Mouse (Mus musculus) lung, postnatal 10 days (tissue): Measurements from ENCODE around the gene Zfp663.

Experiments used
- DNase-seq: peaks from one replicate; pipeline ENCODE4 v3.0.0; 2021

The Zfp663 gene

GRCm38 (mm10) chr2:165368496-165368895 is at the start of gene Zfp663:
Gene Zfp663, minus strand, starts transcription at chr2:165368729.
- DNase-seq, result no peak

DNA sequence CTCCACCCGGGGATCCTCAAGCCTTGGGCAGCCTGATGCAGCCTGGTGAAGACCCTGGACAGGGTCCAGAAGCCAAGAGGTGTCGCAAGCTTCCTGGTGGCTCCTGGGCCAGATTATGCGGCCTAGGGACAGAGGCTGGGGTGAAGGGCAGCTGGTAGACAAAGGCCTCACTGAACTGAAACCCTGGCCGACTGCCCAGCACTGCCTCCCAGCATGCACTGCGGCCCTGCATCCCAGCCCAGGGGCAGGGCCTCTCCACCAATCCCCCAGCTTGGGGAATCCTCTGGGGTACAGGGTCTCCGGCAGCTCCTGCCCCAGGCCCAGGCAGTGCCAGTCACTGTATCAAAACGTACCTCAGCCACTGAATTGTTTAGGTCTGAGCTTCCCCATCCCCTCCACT is 48.8 kb upstream of the Zfp663 start:
- peak; percentile 31 for DNase-seq

GRCm38 (mm10) chr2:165415795-165416194 is 47.3 kb upstream of the Zfp663 start:
- no peak for DNase-seq

GRCm38 (mm10) chr2:165415141-165415721 is 46.7 kb upstream of the Zfp663 start:
- DNase-seq, result no peak

DNA sequence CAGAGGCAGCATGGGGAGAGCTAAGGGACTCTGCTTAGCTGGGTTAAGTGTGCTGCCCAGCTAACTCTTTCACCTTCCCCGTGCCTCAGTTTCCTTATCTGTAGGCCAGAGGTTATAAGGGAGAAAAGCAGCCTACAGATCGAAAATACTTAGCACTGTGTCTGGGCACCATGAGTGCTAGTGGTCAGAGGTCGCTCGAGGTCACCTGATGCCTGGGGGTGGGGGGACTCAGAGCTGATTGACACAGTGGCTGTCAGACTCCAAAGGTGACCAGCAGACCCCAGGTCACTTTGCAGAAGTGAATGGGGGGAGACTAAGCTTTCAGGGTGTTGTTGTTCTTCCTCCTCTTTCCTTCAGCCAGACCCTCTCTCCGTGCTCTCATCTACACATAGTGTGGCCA is 45.8 kb upstream of the Zfp663 start:
- DNase-seq, result no peak

GRCm38 (mm10) chr2:165413884-165414283 is 45.4 kb upstream of the Zfp663 start:
- DNase-seq, result no peak

- DNase-seq, result peak; percentile 73
These were observed 39.3 kb upstream of the Zfp663 start for GRCm38 (mm10) chr2:165407700-165408301.

- peak; percentile 53 for DNase-seq
These were observed 36.8 kb upstream of the Zfp663 start for GRCm38 (mm10) chr2:165405351-165405750.

DNA sequence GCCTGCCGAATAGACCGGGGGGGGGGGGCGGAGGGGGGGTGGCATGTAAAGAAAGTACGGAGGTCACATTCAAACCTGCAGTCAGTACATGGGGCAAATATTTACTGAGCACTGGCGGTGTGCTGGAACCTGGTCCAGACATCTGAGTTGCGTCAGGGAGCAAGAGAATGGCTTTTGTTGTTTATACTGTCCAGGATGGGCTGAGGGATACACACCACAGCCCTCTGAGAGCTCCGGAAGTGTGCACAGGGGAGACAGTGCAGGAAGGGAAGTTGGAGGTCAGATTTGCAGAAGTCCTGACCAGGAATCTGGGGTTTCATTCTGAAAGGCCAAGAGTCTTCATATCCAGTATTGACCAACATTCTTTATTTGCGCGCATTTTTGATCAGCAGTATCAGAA is 36.4 kb upstream of the Zfp663 start:
- DNase-seq, result peak; percentile 35

DNA sequence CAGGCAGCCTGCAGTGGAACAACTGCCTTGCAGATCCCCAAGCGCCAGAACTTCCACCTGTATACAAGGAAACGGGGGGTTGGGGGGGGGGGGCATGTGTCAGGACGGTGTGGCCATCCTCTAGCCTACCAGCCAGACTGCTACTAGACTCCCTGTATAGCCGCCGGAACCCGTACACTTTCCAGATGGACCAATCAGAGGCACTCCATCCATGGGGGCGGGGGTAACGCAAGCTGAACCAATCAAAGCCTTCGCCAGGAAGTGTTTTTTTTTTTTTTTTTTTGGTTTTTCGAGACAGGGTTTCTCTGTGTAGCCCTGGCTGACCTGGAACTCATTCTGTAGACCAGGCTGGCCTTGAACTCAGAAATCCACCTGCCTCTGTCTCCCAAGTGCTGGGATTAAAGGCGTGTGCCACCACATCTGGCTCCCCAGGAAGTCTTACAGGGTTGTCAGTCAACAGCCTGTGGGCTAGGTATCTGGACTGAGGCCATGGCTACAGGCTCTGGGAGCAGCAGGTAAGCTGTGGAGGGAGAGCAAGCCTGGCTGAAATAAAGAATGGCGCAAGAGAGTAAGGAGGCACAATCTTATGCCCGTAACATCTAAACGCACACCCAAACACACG is 29.7 kb upstream of the Zfp663 start:
- no peak for DNase-seq

DNA sequence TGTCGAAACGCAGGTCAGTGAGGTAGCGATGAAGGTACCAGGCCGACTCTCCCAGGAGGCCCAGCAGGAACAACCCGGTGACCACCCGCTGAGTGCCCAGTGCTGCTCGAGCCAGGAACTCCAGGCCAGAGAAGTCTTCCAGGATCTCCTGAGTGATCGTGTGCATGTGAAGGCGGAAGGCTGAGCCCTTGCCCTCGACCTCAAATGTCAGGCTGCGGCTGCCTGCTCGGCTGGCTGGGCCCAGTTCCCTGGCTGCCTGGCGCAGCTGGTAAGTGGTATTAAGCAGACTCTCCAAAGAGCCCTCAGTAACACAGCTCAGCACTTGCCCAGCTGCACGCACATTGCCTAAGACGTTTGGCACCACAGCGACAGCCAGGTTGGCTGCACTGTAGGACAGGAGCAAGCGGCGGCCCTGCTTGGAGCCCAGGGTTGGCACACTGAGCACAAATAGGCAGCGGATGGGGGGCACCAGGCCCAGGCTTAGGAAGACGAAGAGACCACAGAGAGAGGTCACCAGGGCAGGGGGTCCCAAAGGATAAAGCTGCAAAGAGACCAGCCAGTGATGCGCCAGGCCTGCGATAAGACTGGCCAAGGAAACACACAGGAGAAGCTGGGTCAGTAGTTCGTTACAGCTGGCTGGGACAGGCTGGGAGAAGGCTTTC is 29.1 kb upstream of the Zfp663 start:
- DNase-seq, result peak; percentile 46

- DNase-seq, result peak; percentile 30
These were observed 28.4 kb upstream of the Zfp663 start for GRCm38 (mm10) chr2:165396831-165397501.

- DNase-seq, result no peak
These were observed 23.6 kb upstream of the Zfp663 start for GRCm38 (mm10) chr2:165392156-165392555.

DNA sequence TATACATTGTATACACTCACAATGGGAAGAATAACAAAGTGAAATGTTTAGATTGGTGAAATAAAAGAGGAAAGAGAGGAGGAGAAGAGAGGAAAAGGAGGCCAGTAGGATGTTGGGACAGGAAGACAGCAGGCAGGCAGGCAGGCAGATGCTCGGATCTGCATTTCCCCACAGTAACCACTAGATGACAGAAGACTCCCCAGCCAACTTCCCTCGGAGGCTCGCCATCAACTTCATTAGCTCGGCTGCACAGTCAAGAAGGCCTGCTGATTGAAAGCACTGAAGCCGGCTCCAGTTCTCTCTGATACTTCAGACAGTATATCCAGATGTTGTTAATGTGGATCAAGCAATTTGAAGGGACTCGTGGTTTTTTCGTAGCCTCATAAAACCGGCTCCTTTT is 23.0 kb upstream of the Zfp663 start:
- peak; percentile 71 for DNase-seq

DNA sequence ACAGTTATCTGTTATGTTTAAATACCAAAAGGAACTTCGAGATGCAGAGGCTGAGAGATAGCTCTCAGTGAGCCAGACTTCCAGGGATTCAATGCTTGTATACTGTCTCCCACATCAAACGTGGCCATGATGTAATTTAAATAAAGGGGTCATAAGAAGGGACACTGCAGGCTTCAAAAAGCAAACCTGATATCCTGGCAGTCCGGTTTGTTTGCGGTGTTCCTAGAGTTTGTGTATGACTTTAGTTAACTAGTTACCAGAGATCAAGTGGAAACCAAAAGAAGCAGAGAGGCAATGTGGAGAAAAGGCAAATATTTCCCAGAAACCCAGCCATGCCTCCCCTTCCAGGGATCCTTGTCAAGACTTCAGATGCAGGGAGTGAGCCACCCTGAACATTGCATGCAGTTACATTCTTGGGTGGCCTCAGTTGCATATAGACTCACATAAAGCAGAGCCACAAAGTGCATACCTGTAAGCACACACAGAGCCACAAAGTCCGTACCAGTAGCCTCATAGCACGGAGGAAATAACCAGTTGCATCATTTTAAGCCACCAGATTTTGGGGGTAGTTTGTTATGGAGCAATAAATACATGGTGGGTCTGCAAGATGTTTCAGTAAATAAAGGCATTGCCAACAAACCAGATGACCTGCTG is 20.9 kb upstream of the Zfp663 start:
- DNase-seq, result no peak

DNA sequence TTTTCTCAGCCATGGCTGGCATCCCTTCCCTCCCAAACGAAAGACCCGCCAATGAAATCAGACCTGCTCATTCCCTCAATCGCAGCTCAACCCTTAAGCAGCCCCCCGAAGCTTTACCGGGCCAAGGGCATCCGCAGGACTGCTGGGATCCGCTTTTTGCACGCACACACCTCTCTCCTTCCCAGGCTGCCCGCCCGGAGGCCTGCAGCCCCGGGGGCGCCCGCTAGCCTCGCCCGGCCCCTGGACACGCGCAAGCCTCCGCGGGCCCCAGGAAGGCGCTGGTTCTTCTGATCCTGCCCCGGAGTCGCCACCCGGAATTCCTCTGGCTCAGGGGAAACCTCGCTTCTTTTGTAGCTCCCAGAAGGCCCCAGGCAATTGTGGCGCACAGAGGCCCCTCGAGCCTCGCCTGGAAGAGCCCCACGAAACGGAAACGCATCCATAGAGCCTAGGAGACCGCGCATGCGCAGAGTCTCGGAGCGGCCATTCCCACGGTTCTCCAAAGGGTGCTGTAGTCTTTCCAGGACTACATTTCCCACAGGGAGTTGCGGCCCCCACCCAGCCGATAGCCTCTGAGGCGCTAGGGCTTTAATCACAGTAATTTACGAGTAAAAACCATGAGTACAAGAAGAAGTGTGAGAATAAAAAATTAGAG is 19.4 kb upstream of the Zfp663 start, which contains the start of gene Zfp334:
Gene Zfp334, minus strand, starts transcription at position 416 of the 652 bp plus-strand sequence.
- peak; percentile 96 for DNase-seq

DNA sequence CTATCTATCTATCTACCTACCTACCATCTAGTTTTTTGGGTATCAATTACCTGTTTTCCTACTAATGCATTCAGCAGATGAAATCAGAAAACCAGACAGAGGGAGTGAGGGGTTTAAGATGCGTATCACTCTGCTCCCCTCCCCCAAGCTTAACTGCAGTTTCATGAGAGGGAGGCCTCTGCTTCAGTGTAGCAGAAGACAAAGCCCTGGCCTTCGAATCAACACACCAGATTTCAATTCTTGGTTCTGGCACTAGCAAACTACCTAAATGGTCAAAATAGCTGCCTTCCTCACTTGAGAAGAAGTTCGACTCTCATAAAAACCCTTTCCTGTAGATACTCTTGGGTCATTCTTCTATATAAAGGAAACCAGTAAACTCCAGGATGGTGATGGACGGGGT is 18.8 kb upstream of the Zfp663 start:
- DNase-seq, result no peak

DNA sequence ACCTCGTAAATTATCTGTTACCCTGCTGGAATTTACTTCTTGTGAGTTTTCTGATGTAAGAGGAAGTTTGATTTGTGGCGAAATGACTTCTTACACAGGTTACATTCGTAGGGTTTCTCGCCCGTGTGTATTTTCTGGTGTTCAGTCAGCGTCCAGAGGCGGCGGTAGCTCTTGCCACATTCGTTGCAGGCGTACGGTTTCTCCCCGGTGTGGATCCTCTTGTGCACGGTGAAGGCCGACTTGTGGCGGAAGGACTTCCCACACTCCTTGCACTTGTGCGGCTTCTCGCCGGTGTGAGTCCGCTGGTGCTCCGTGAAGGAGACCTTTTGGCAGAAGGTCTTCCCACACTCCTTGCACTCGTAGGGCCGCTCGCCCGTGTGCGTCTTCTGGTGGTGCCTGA is 11.5 kb upstream of the Zfp663 start:
- DNase-seq, result no peak

GRCm38 (mm10) chr2:165376001-165376400 is 7.5 kb upstream of the Zfp663 start:
- no peak for DNase-seq

DNA sequence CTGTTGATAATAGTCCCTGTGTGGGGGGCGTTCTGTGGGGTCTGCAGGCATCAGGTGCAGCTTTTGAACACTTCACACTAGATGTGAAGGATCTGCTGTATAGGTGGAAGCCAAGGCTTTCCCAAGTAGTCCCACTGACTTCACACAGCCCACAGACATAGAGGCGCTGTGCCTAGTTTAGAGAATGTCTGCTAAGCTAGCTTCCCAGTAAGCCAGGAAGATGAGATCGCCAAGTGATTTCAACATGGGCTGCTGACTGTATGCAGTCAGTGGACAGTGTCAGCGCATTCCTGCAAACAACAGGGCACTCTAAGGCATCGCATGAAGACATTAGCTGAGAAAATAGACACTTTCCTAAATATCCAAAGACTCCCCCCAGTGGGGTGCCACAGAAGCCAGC is 6.9 kb upstream of the Zfp663 start:
- DNase-seq, result no peak

DNA sequence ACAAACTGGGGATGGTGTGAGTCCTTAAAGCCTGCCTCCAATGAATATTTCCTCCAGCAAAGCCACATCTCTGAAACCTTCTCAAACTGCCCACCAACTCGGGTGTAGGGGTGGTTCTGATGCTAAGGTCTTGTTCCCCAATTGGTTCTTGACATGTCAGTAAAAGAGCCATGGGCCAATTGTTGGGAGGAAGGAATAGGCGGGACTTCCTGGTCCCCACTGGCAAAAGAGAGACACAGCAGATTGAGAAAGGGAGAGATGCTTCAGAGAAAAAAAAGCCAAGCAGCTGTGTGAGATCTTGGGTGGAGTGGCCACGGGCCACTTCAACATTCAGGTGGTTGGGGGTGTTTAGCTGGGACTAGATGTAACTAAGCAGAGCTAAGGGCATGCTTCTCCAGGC is 2.5 kb upstream of the Zfp663 start:
- no peak for DNase-seq

DNA sequence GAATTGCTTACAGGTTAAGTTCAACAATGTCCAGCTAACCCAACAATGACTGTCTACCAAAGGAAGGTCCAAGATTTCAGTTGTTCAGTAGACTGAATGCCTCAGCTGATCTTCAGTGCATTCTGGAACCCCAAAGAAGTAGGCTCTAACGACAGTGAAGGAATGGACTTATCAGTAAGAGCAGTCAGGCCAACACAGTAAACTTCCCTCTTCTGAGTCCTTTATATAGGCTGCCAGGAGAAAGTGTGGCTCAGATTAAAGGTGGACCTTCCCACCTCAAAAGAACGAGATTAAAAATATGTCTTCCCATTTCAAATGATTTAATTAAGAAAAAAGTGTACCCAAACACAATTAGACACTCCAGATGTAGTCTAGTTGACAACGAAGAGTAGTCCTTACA is 1.8 kb upstream of the Zfp663 start:
- no peak for DNase-seq
